8 mouse cellular contexts compared by ENCODE assay signal in genomic region chr3:121762056-121762852, GRCm38 (mm10). TPM values are rescaled to one million over a fixed set of nuclear protein-coding genes. Genes with fewer than 3 reads are reported as not detected.
A peak's percentile ranks its signal among the peaks of the same experiment; 100 is the strongest.
DNase-seq lines count a peak whose midpoint lies in the region; ATAC-seq and TF ChIP-seq lines count a peak whose summit lies in the region.

No protein-coding gene starts in this region.

- peak; percentile 54 for TF ChIP-seq CTCF in kidney, adult 2 months (conservative IDR thresholded peaks at IDR 0.05; ENCODE audit: insufficient read depth, insufficient read length, low read depth, low read length)
- TF ChIP-seq CTCF in forebrain, postnatal 0 days (IDR thresholded peaks at IDR 0.05; ENCODE audit: low read depth), result peak; percentile 67

- no peaks in the 10 kb centered on the region for H3K9me3 ChIP-seq in forebrain, postnatal 0 days (ENCODE audit: low read length)

- peak; percentile 62; the same call in 1 of the 2 replicates for ATAC-seq in forebrain, postnatal 0 days
- peak; percentile 78 for ATAC-seq in megakaryocyte progenitor cell, adult 5-6 weeks (replicated peaks; ENCODE audit: poor library complexity)

- TF ChIP-seq POLR2A in kidney, adult 2 months (IDR thresholded peaks at IDR 0.05; ENCODE audit: low read depth, low read length), result no peak

- no peak overlapping the region for H3K4me3 ChIP-seq in kidney, adult 2 months (ENCODE audit: insufficient read depth, low read depth, low read length)
- H3K4me3 ChIP-seq in forebrain, postnatal 0 days (ENCODE audit: low read depth, low read length), result no peak overlapping the region

- H3K4me1 ChIP-seq in kidney, adult 2 months (ENCODE audit: control insufficient read depth, insufficient read depth, low read length), result no peaks in the 10 kb centered on the region
- no peaks in the 10 kb centered on the region for H3K4me1 ChIP-seq in forebrain, postnatal 0 days (ENCODE audit: insufficient read depth)

- H3K27ac ChIP-seq in kidney, adult 2 months (ENCODE audit: insufficient read depth, low read depth, low read length), result no peak overlapping the region
- H3K27ac ChIP-seq in forebrain, postnatal 0 days (ENCODE audit: low read depth, low read length), result no peak overlapping the region

- WGBS in kidney, adult 2 months, result 63% methylated on average over 4 of the region's 4 CpGs
- WGBS in forebrain, postnatal 0 days, result 56% methylated on average over 4 of the region's 4 CpGs

- no peaks in the 10 kb centered on the region for H3K27me3 ChIP-seq in kidney, adult 2 months (replicated peaks; ENCODE audit: control insufficient read depth, insufficient read depth, low read length)
- H3K27me3 ChIP-seq in forebrain, postnatal 0 days (ENCODE audit: insufficient read depth, low read length), result no peaks in the 10 kb centered on the region

- peak; percentile 35 for DNase-seq in kidney, adult 2 months
- no peak for DNase-seq in kidney, adult 18-20 months
- DNase-seq in NIH3T3 (ENCODE audit: low read depth), result peak; percentile 68
- peak; percentile 56 for DNase-seq in forebrain, postnatal 0 days
- DNase-seq in left cerebral cortex, adult 11 months (ENCODE audit: low spot score), result no peak
- DNase-seq in layer of hippocampus, postnatal 25 days (ENCODE audit: extremely low spot score in 1 of 2, low spot score in 1 of 2), result no peak
- DNase-seq in spleen, adult 12 weeks (ENCODE audit: low spot score), result no peak

- H3K36me3 ChIP-seq in kidney, adult 2 months (ENCODE audit: control insufficient read depth, insufficient read depth, low read length), result peaks cover 16% of the 10 kb centered on the region
- H3K36me3 ChIP-seq in forebrain, postnatal 0 days (ENCODE audit: insufficient read depth), result peaks cover 31% of the 10 kb centered on the region

- H3K9ac ChIP-seq in forebrain, postnatal 0 days, result no peak overlapping the region

- H3K4me2 ChIP-seq in forebrain, postnatal 0 days (ENCODE audit: low read depth), result no peak overlapping the region

RNA-seq across cellular contexts. Expression of gene F3, which starts 38.9 kb away (rescaled TPM):
- polyA plus RNA-seq in kidney, adult 2 months (2012; rRNA removed), result 16.8 and 17.4 TPM in 2 replicates
- 9.7 and 11.5 TPM in 2 replicates for total RNA-seq in forebrain, postnatal 0 days (2014; rRNA removed)
- 13.4 and 14.2 TPM in 2 replicates for polyA plus RNA-seq in forebrain, postnatal 0 days (2015; fragmentation: Nextera tagmentation; extraction: Ambion mirVana)
- total RNA-seq in megakaryocyte progenitor cell, adult 5-6 weeks (2015), result 0.15 and 2.0 TPM in 2 replicates
- 0.71 and 2.5 TPM in 2 replicates for total RNA-seq in megakaryocyte progenitor cell, adult 5-6 weeks (2017)
- 10 to 100 TPM; 46.4 to 55.8 TPM for total RNA-seq in layer of hippocampus, postnatal 25 days (2021)

RNA-seq across cellular contexts. Expression of gene Abcd3, which starts 52.8 kb away (rescaled TPM):
- 25.5 and 48.2 TPM in 2 replicates for polyA plus RNA-seq in kidney, adult 2 months (2012; rRNA removed)
- 57.3 and 65.7 TPM in 2 replicates for total RNA-seq in forebrain, postnatal 0 days (2014; rRNA removed)
- polyA plus RNA-seq in forebrain, postnatal 0 days (2015; fragmentation: Nextera tagmentation; extraction: Ambion mirVana), result 48.6 and 72.8 TPM in 2 replicates
- total RNA-seq in megakaryocyte progenitor cell, adult 5-6 weeks (2015), result 33.2 and 39.9 TPM in 2 replicates
- total RNA-seq in megakaryocyte progenitor cell, adult 5-6 weeks (2017), result 41.3 and 43.7 TPM in 2 replicates
- total RNA-seq in layer of hippocampus, postnatal 25 days (2021), result 10 to 100 TPM; 58.7 to 64.8 TPM

Comparison
In these comparisons a context has a peak if more than half of its experiments do, and no peak if none do; other contexts are left out.
1. DNase-seq: peak in kidney, adult 2 months (single experiment), NIH3T3 (single experiment) and forebrain, postnatal 0 days (single experiment); none in kidney, adult 18-20 months (single experiment), left cerebral cortex, adult 11 months (single experiment), layer of hippocampus, postnatal 25 days (0 of 2) and spleen, adult 12 weeks (single experiment).